Mouse (Mus musculus): ENCODE data around the gene Vps4b.

- TF ChIP-seq CTCF (IDR thresholded peaks at IDR 0.05) (no peak), EP300 (IDR thresholded peaks at IDR 0.05; ENCODE audit: insufficient read depth, low read depth, low read length) (no peak)
Observed at GRCm38 (mm10) chr1:106774092-106774491, 22.4 kb downstream of the Vps4b start.

Data from heart, adult 2 months (tissue).